Mouse (Mus musculus) cerebellum, adult 18-20 months (tissue): Measurements from ENCODE around the gene Vps33b.

Experiments
- DNase-seq, 2 experiments: peaks; one replicate each; pipeline ENCODE4 v3.0.0; 2021

Vps33b gene

GRCm38 (mm10) chr7:80268897-80269750 is at the start of gene Vps33b:
Gene Vps33b, plus strand, starts transcription at chr7:80269649.
- DNase-seq: peak; percentile 96 to 97

- no peak for DNase-seq
Measured at GRCm38 (mm10) chr7:80220237-80220797, 49.1 kb upstream of the Vps33b start.

- no peak for DNase-seq
Measured at GRCm38 (mm10) chr7:80221179-80221750, 48.2 kb upstream of the Vps33b start.

- no peak for DNase-seq
Measured at GRCm38 (mm10) chr7:80227065-80227464, 42.4 kb upstream of the Vps33b start.

GRCm38 (mm10) chr7:80230196-80230595 is 39.3 kb upstream of the Vps33b start:
- no peak for DNase-seq

- DNase-seq: peak in 1 of 2 experiments; percentile 58
Measured at GRCm38 (mm10) chr7:80231971-80232488, 37.4 kb upstream of the Vps33b start.

- peak; percentile 87 to 96 for DNase-seq
Measured at GRCm38 (mm10) chr7:80232489-80233029, 36.9 kb upstream of the Vps33b start, which contains the start of the genes Cib1 and Gdpgp1. Gene Cib1, minus strand, starts transcription at chr7:80232813. Gene Gdpgp1, plus strand, starts transcription at chr7:80232865.

GRCm38 (mm10) chr7:80233799-80234198 is 35.6 kb upstream of the Vps33b start:
- no peak for DNase-seq

- no peak for DNase-seq
Measured at GRCm38 (mm10) chr7:80238542-80238941, 30.9 kb upstream of the Vps33b start.

- no peak for DNase-seq
Measured at GRCm38 (mm10) chr7:80241661-80242060, 27.8 kb upstream of the Vps33b start.

GRCm38 (mm10) chr7:80244851-80245250 is 24.6 kb upstream of the Vps33b start:
- DNase-seq: no peak

GRCm38 (mm10) chr7:80246148-80246721 is 23.2 kb upstream of the Vps33b start, which contains the start of gene Ttll13:
Gene Ttll13, plus strand, starts transcription at chr7:80246376.
- DNase-seq: peak; percentile 96 to 98

- DNase-seq: no peak
Measured at GRCm38 (mm10) chr7:80246859-80247258, 22.6 kb upstream of the Vps33b start.

- DNase-seq: no peak
Measured at GRCm38 (mm10) chr7:80252437-80252836, 17.0 kb upstream of the Vps33b start.

- DNase-seq: no peak
Measured at GRCm38 (mm10) chr7:80252886-80253285, 16.6 kb upstream of the Vps33b start.

- DNase-seq: no peak
Measured at GRCm38 (mm10) chr7:80255981-80256380, 13.5 kb upstream of the Vps33b start.

- no peak for DNase-seq
Measured at GRCm38 (mm10) chr7:80257706-80258105, 11.7 kb upstream of the Vps33b start.

- DNase-seq: peak; percentile 83 to 88
Measured at GRCm38 (mm10) chr7:80260625-80261371, 8.7 kb upstream of the Vps33b start, which contains the start of gene Ngrn. Gene Ngrn, plus strand, starts transcription at chr7:80261215.

GRCm38 (mm10) chr7:80261372-80261990 is 8.0 kb upstream of the Vps33b start:
- DNase-seq: no peak

GRCm38 (mm10) chr7:80264606-80265005 is 4.8 kb upstream of the Vps33b start:
- DNase-seq: no peak

- DNase-seq: no peak
Measured at GRCm38 (mm10) chr7:80267764-80268163, 1.7 kb upstream of the Vps33b start.
